Mouse (Mus musculus): ENCODE measurements around the gene Cfhr1. TPM values are rescaled to one million over a fixed set of nuclear protein-coding genes. Genes with fewer than 3 reads are reported as not detected.

Cfhr1 gene
- polyA plus RNA-seq (2015; fragmentation: Nextera tagmentation; extraction: Ambion mirVana) = not detected in 2 replicates

GRCm38 (mm10) chr1:139560024-139560423 lies at the start of gene Cfhr1:
TSS of gene Cfhr1 (minus strand) at chr1:139560272.
- Histone ChIP-seq H3K9me3 (no peaks in the 10 kb centered on the region), H3K4me3 (no peak within 1 kb of the TSS), H3K4me1 (no peaks in the 10 kb centered on the region), H3K4me2 (replicated peaks) (no peak within 1 kb of the TSS), H3K27ac (no peak within 1 kb of the TSS), H3K9ac (no peak within 1 kb of the TSS), H3K27me3 (no peaks in the 10 kb centered on the region), H3K36me3 (no peaks in the 10 kb centered on the region)
- 69% methylated on average over 1 of the region's 1 CpGs for WGBS
- no peak for ATAC-seq (ENCODE audit: low FRiP score, low read depth)

GRCm38 (mm10) chr1:139551311-139551710 lies 8.8 kb downstream of the Cfhr1 start:
- 84% methylated on average over 1 of the region's 1 CpGs for WGBS
- Histone ChIP-seq H3K4me1 (no peaks in the 10 kb centered on the region), H3K9ac (no peak overlapping the region), H3K27me3 (no peaks in the 10 kb centered on the region), H3K4me3 (no peak overlapping the region), H3K9me3 (no peaks in the 10 kb centered on the region), H3K36me3 (no peaks in the 10 kb centered on the region), H3K27ac (no peak overlapping the region), H3K4me2 (replicated peaks) (no peak overlapping the region)
- no peak for ATAC-seq (ENCODE audit: low FRiP score, low read depth)

- Histone ChIP-seq H3K9me3 (no peaks in the 10 kb centered on the region), H3K27ac (no peak overlapping the region), H3K4me3 (no peak overlapping the region), H3K4me2 (replicated peaks) (no peak overlapping the region), H3K4me1 (no peaks in the 10 kb centered on the region), H3K27me3 (no peaks in the 10 kb centered on the region), H3K9ac (no peak overlapping the region), H3K36me3 (no peaks in the 10 kb centered on the region)
- ATAC-seq (ENCODE audit: low FRiP score, low read depth) = no peak
- WGBS = 85% methylated on average over 1 of the region's 1 CpGs
These were observed 11.5 kb downstream of the Cfhr1 start for GRCm38 (mm10) chr1:139548536-139548935.

GRCm38 (mm10) chr1:139514556-139514955 lies 45.5 kb downstream of the Cfhr1 start:
- no peak for ATAC-seq (ENCODE audit: low FRiP score, low read depth)

GRCm38 (mm10) chr1:139501258-139501752 lies 58.8 kb downstream of the Cfhr1 start, which contains the start of gene F13b:
TSS of gene F13b (plus strand) at chr1:139501702.
- no peaks in the 10 kb centered on the region for H3K36me3 ChIP-seq

More at GRCm38 (mm10) chr1:139514556-139514955, 45.5 kb downstream of the Cfhr1 start:
- no peaks in the 10 kb centered on the region for H3K36me3 ChIP-seq
- H3K9ac ChIP-seq = no peak overlapping the region
- no peaks in the 10 kb centered on the region for H3K4me1 ChIP-seq
- H3K27ac ChIP-seq = no peak overlapping the region
- H3K27me3 ChIP-seq = no peaks in the 10 kb centered on the region
- no peak overlapping the region for H3K4me3 ChIP-seq
- no peaks in the 10 kb centered on the region for H3K9me3 ChIP-seq
- 92% methylated on average over 12 of the region's 12 CpGs for WGBS
- no peak overlapping the region for H3K4me2 ChIP-seq (replicated peaks)

GRCm38 (mm10) chr1:139499751-139500150 lies 60.3 kb downstream of the Cfhr1 start:
- Histone ChIP-seq H3K9me3 (no peaks in the 10 kb centered on the region), H3K36me3 (peaks cover 2% of the 10 kb centered on the region), H3K4me1 (no peaks in the 10 kb centered on the region), H3K27me3 (no peaks in the 10 kb centered on the region), H3K4me2 (replicated peaks) (no peak overlapping the region), H3K4me3 (no peak overlapping the region), H3K27ac (no peak overlapping the region), H3K9ac (no peak overlapping the region)
- no peak for ATAC-seq (ENCODE audit: low FRiP score, low read depth)

More at GRCm38 (mm10) chr1:139501258-139501752, 58.8 kb downstream of the Cfhr1 start, which contains the start of gene F13b:
- Histone ChIP-seq H3K9me3 (no peaks in the 10 kb centered on the region), H3K27me3 (no peaks in the 10 kb centered on the region), H3K4me2 (replicated peaks) (no peak within 1 kb of the TSS), H3K9ac (no peak within 1 kb of the TSS), H3K4me3 (no peak within 1 kb of the TSS), H3K27ac (no peak within 1 kb of the TSS), H3K4me1 (no peaks in the 10 kb centered on the region)
- 91% methylated on average over 3 of the region's 3 CpGs for WGBS
- no peak for ATAC-seq (ENCODE audit: low FRiP score, low read depth)

Other genes starting within 250 kb of the Cfhr1 start
- gene Crb1, start 183.2 kb downstream of the Cfhr1 start, polyA plus RNA-seq (2015; fragmentation: Nextera tagmentation; extraction: Ambion mirVana) = 0.08 TPM in 1 of 2 replicates, not detected in the other
- 9.4 and 10.1 TPM in 2 replicates for gene Zbtb41, start 138.0 kb downstream of the Cfhr1 start, polyA plus RNA-seq (2015; fragmentation: Nextera tagmentation; extraction: Ambion mirVana)
- 15.8 and 16.8 TPM in 2 replicates for gene Aspm, start 105.5 kb downstream of the Cfhr1 start, polyA plus RNA-seq (2015; fragmentation: Nextera tagmentation; extraction: Ambion mirVana)
- not detected in 2 replicates for gene F13b, start 58.6 kb downstream of the Cfhr1 start, polyA plus RNA-seq (2015; fragmentation: Nextera tagmentation; extraction: Ambion mirVana)
- gene Gm4788, start 221.0 kb upstream of the Cfhr1 start, polyA plus RNA-seq (2015; fragmentation: Nextera tagmentation; extraction: Ambion mirVana) = not detected in 2 replicates